Mouse (Mus musculus) cerebellum, adult 2 months (tissue): Measurements from ENCODE around the gene Cav2. TPM values are rescaled to one million over a fixed set of nuclear protein-coding genes. Genes with fewer than 3 reads are reported as not detected.

Experiments
- DNase-seq, 2 experiments: peaks; one replicate each; pipeline ENCODE4 v3.0.0; 2021
- H3K27ac ChIP-seq: fragments of 200-500 bp; 2 replicates; pipeline ENCODE4 v1.5.1; 2012; ENCODE audit warnings: low read length, control low read depth, inconsistent platforms; ENCODE audit not compliant: insufficient read depth
- H3K27me3 ChIP-seq: fragments of 200-500 bp; 2 replicates; pipeline ENCODE4 v1.6.1; 2012; ENCODE audit warnings: inconsistent platforms, mild to moderate bottlenecking, low read length, moderate library complexity; ENCODE audit not compliant: control insufficient read depth, insufficient read depth
- H3K4me1 ChIP-seq: fragments of 200-500 bp; 2 replicates; pipeline ENCODE4 v1.6.1; 2011; ENCODE audit warnings: low read length; ENCODE audit not compliant: control insufficient read depth, insufficient read depth
- H3K4me3 ChIP-seq: fragments of 200-500 bp; replicated peaks from 2 replicates; pipeline ENCODE3; 2011; ENCODE audit warnings: mild to moderate bottlenecking, low read depth, low read length, control low read depth; ENCODE audit not compliant: insufficient read depth
- CTCF ChIP-seq: fragments of 200-500 bp; IDR thresholded peaks from 2 replicates; pipeline ENCODE4 v1.5.1; 2011; ENCODE audit warnings: low read depth, mild to moderate bottlenecking, control low read depth, low read length, moderate library complexity, borderline replicate concordance; ENCODE audit not compliant: insufficient read depth
- POLR2A ChIP-seq: fragments of 200-500 bp; IDR thresholded peaks from 2 replicates; pipeline ENCODE4 v1.6.1; 2011; ENCODE audit warnings: low read length, control low read depth, borderline replicate concordance; ENCODE audit not compliant: insufficient read depth
- WGBS: fragments of 180-500 bp; shearing (Covaris S2); methylation state at CpG from one replicate; pipeline ENCODE4 v1.1.7; 2018; 5-methylcytosine and 5-hydroxymethylcytosine counted together
- polyA plus RNA-seq: library from polyadenylated mRNA; depleted of rRNA; stranded (reverse); fragments of >200 nt; gene quantifications from 2 replicates; pipeline ENCODE4 v1.2.3, GENCODE M21; 2012

The Cav2 gene
- polyA plus RNA-seq, 1 experiment: 10.9 TPM

DNA sequence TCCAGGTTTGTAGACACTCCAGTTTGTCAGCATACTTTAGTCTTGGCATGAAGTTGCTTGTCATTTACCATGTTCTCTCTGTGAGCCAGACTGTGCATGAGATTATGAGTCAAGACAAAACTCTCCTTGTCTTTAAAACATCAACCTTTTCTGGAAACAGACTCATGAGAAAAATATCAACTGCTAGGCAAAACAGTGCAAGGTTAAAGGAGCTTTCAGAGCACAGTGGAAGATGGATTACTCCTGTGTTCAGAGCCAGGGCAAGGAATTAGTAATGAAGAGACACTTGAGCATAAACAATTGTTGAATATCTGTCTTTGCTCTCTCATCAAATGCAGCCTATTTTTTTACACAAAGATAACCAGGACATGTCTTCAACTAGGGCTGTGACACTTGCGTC lies 22.1 kb upstream of the Cav2 start:
- WGBS: 97% methylated on average over 1 of the region's 1 CpGs
- H3K4me3 ChIP-seq: no peak overlapping the region
- H3K27ac ChIP-seq: no peak overlapping the region
- H3K27me3 ChIP-seq: no peaks in the 10 kb centered on the region
- DNase-seq: no peak
- TF ChIP-seq CTCF: no peak
- no peak for TF ChIP-seq POLR2A
- no peaks in the 10 kb centered on the region for H3K4me1 ChIP-seq

DNA sequence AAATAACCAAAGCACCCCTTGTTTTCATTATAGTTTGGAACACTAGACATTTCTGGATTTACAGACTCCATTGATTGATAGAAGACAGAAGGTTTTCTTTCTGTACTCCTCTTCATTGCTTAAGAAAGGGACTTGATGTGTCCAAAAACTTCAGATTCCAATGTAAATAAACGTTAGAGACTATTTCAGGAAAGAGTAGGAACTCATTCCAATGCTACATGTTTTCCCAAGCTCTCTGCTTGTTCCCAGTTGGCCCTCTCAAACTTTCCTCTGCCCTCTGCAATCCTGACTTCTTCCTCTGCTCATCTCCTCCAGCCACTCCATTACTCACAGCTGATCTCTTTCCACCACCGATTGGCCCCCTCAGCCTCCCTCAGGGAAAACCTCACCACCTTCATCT lies 18.2 kb upstream of the Cav2 start:
- TF ChIP-seq CTCF (no peak), POLR2A (no peak)
- H3K27ac ChIP-seq: no peak overlapping the region
- H3K4me3 ChIP-seq: no peak overlapping the region
- DNase-seq: no peak
- H3K27me3 ChIP-seq: no peaks in the 10 kb centered on the region
- no peaks in the 10 kb centered on the region for H3K4me1 ChIP-seq
- 63% methylated on average over 2 of the region's 2 CpGs for WGBS

DNA sequence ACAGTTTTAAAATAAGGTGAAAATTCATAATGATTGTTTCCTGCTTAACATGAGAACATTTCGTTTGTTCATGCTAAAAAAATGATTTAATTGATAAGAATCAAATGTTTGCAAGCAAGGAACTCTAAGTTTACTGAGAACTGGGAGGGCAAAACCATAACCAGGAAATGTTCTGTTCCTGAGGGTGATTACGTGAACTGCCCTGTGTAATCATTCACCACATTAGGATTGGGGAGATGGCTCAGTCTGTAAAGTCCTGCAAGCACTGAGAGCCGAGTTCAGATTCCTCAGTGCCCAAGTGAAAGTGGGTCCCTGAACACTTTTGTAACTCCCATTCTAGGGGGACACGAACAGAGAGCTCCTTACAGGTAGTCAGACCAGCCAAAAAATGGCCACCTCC lies 15.9 kb upstream of the Cav2 start:
- no peaks in the 10 kb centered on the region for H3K4me1 ChIP-seq
- no peak for DNase-seq
- no peak overlapping the region for H3K27ac ChIP-seq
- H3K4me3 ChIP-seq: no peak overlapping the region
- TF ChIP-seq POLR2A: no peak
- TF ChIP-seq CTCF: no peak
- no peaks in the 10 kb centered on the region for H3K27me3 ChIP-seq
- 79% methylated on average over 4 of the region's 4 CpGs for WGBS

GRCm38 (mm10) chr6:17266466-17266865 lies 14.5 kb upstream of the Cav2 start:
- 51% methylated on average over 3 of the region's 3 CpGs for WGBS
- Histone ChIP-seq H3K4me3 (no peak overlapping the region), H3K27me3 (no peaks in the 10 kb centered on the region), H3K4me1 (no peaks in the 10 kb centered on the region), H3K27ac (no peak overlapping the region)
- TF ChIP-seq CTCF (no peak), POLR2A (no peak)
- no peak for DNase-seq

- no peaks in the 10 kb centered on the region; the same call in 1 of the 2 replicates for H3K27me3 ChIP-seq
- 74% methylated on average over 3 of the region's 3 CpGs for WGBS
- DNase-seq: no peak
- TF ChIP-seq CTCF: no peak
- no peak for TF ChIP-seq POLR2A
- H3K4me3 ChIP-seq: no peak overlapping the region
- no peaks in the 10 kb centered on the region for H3K4me1 ChIP-seq
- no peak overlapping the region for H3K27ac ChIP-seq
Measured at GRCm38 (mm10) chr6:17278366-17278765, 2.6 kb upstream of the Cav2 start.

- TF ChIP-seq CTCF (no peak), POLR2A (no peak)
- Histone ChIP-seq H3K27ac (no peak overlapping the region), H3K4me1 (no peaks in the 10 kb centered on the region), H3K4me3 (peak overlapping the region; percentile 2), H3K27me3 (no peaks in the 10 kb centered on the region; the same call in 1 of the 2 replicates)
- WGBS: 34% methylated on average over 8 of the region's 8 CpGs
- no peak for DNase-seq
Measured at GRCm38 (mm10) chr6:17281757-17282092, 740 bp downstream of the Cav2 start.

DNA sequence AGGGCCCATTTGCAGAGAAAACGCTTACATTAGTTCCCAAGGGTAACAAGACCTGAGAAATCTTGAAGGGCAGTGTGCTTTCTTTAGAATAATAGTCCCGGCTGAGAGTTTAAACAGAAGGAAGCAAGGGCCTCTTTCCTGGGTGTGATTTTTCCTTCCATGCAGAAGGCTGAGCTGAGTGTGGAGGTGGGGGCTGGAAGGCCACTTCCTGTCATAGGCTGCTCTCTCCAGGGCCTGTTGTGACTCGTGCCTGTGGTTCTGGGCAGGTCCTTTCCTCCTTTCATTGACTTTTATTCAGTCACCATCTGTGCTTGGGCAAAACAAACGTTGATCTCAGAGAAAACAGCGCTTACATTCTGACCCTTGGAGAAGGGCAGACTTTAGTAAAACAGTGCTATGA lies 1.2 kb downstream of the Cav2 start:
- Histone ChIP-seq H3K4me3 (peak overlapping the region; percentile 2), H3K27ac (no peak overlapping the region), H3K27me3 (no peaks in the 10 kb centered on the region; the same call in 1 of the 2 replicates), H3K4me1 (no peaks in the 10 kb centered on the region)
- no peak for DNase-seq
- WGBS: 73% methylated on average over 5 of the region's 5 CpGs
- TF ChIP-seq POLR2A (no peak), CTCF (no peak)

DNA sequence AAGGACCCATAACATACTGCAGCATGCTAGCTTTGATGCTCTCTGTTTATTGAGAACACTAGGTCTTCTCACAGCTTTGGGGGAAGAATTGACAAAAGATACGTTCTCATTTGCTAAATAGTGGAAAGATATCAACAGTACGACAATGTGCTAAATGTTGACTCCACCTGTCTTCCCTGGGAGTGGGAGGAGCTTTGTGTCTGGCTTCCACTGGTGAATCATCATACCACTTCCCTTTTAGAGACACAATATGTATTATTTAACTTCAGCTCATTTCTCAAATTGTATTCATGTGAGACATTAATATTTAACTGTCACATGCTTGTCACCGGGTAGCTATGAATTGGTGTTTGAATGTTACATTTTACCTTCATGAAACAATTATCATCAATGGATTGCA lies 2.8 kb downstream of the Cav2 start:
- no peak overlapping the region for H3K27ac ChIP-seq
- H3K4me1 ChIP-seq: no peaks in the 10 kb centered on the region
- H3K4me3 ChIP-seq: no peak overlapping the region
- H3K27me3 ChIP-seq: no peaks in the 10 kb centered on the region; the same call in 1 of the 2 replicates
- no peak for DNase-seq
- TF ChIP-seq CTCF: no peak
- no peak for TF ChIP-seq POLR2A
- whole genome bisulfite sequencing: 92% methylated on average over 3 of the region's 3 CpGs
